Mouse (Mus musculus) myocyte (in vitro differentiated cells): Measurements from ENCODE around the gene Foxo3. TPM values are rescaled to one million over a fixed set of nuclear protein-coding genes. Genes with fewer than 3 reads are reported as not detected.

Experiments
- H3K27me3 ChIP-seq: one replicate; pipeline ENCODE4 v1.6.1; 2011; ENCODE audit not compliant: control insufficient read depth, insufficient read depth, insufficient read length
- H3K36me3 ChIP-seq: one replicate; pipeline ENCODE4 v1.6.1; 2011; ENCODE audit not compliant: control insufficient read depth, insufficient read depth
- H3K4me2 ChIP-seq: one replicate; pipeline ENCODE4 v1.6.1; 2011; ENCODE audit warnings: low read depth, control low read depth
- H3K4me3 ChIP-seq: one replicate; pipeline ENCODE4 v1.5.1; 2011; ENCODE audit warnings: mild to moderate bottlenecking, control low read depth, moderate library complexity
- H3K79me2 ChIP-seq: one replicate; pipeline ENCODE4 v1.6.1; 2011; ENCODE audit not compliant: control insufficient read depth, insufficient read depth
- H3ac ChIP-seq: one replicate; pipeline ENCODE4 v1.6.1; 2011; ENCODE audit not compliant: control insufficient read depth, insufficient read length
- CEBPB ChIP-seq: IDR thresholded peaks from 2 replicates; pipeline ENCODE4 v1.6.1; 2011; ENCODE audit warnings: mild to moderate bottlenecking, moderate library complexity; ENCODE audit not compliant: poor library complexity, insufficient read depth, severe bottlenecking
- E2F4 ChIP-seq: IDR thresholded peaks from one replicate; pipeline ENCODE4 v1.6.1; 2011; ENCODE audit warnings: mild to moderate bottlenecking, control low read depth, moderate library complexity; ENCODE audit not compliant: insufficient read depth
- MAX ChIP-seq: IDR thresholded peaks from one replicate; pipeline ENCODE4 v1.6.1; 2011; ENCODE audit warnings: low read depth, mild to moderate bottlenecking, control low read depth
- MYOD1 ChIP-seq, 3 experiments: IDR thresholded peaks; one replicate each; pipeline ENCODE4 v1.6.1; 2011; ENCODE audit warnings: control low read depth in 2 of 3, low read depth in 2 of 3, mild to moderate bottlenecking in 2 of 3, moderate library complexity in 1 of 3; ENCODE audit not compliant: insufficient read length in 2 of 3, control insufficient read depth in 1 of 3
- MYOG ChIP-seq, 3 experiments: IDR thresholded peaks; one replicate each; pipeline ENCODE4 v1.6.1; 2011; ENCODE audit warnings: control low read depth in 2 of 3, low read depth in 2 of 3, mild to moderate bottlenecking in 2 of 3; ENCODE audit not compliant: insufficient read length in 2 of 3, control insufficient read depth in 1 of 3, insufficient read depth in 1 of 3
- POLR2A ChIP-seq: IDR thresholded peaks from one replicate; pipeline ENCODE4 v1.6.1; 2011; ENCODE audit warnings: low read depth, mild to moderate bottlenecking, control low read depth, moderate library complexity; ENCODE audit not compliant: insufficient read length
- POLR2AphosphoS2 ChIP-seq: IDR thresholded peaks from one replicate; pipeline ENCODE4 v1.6.1; 2011; ENCODE audit warnings: low read depth, control low read depth; ENCODE audit not compliant: insufficient read length
- REST ChIP-seq: IDR thresholded peaks from one replicate; pipeline ENCODE4 v1.6.1; 2011; ENCODE audit warnings: mild to moderate bottlenecking, control low read depth, moderate library complexity; ENCODE audit not compliant: insufficient read depth, insufficient read length
- SRF ChIP-seq: IDR thresholded peaks from one replicate; pipeline ENCODE4 v1.6.1; 2011; ENCODE audit warnings: low read depth; ENCODE audit not compliant: control insufficient read depth, insufficient read length
- TCF12 ChIP-seq: IDR thresholded peaks from one replicate; pipeline ENCODE4 v1.6.1; 2011; ENCODE audit warnings: mild to moderate bottlenecking, control low read depth; ENCODE audit not compliant: poor library complexity, insufficient read depth, severe bottlenecking
- TCF3 ChIP-seq: IDR thresholded peaks from one replicate; pipeline ENCODE4 v1.6.1; 2011; ENCODE audit warnings: low read depth, control low read depth; ENCODE audit not compliant: insufficient read length
- USF1 ChIP-seq: IDR thresholded peaks from one replicate; pipeline ENCODE4 v1.6.1; 2011; ENCODE audit warnings: low read depth, mild to moderate bottlenecking, control low read depth, moderate library complexity
- polyA plus RNA-seq: library from polyadenylated mRNA; unstranded; fragments of >200 nt; fragmentation: generic; extraction: Trizol; gene quantifications from one replicate; pipeline ENCODE4 v1.2.1, GENCODE M21; 2012; ENCODE audit warnings: missing spikeins

The Foxo3 gene
- polyA plus RNA-seq, 1 experiment = 11.2 TPM

DNA sequence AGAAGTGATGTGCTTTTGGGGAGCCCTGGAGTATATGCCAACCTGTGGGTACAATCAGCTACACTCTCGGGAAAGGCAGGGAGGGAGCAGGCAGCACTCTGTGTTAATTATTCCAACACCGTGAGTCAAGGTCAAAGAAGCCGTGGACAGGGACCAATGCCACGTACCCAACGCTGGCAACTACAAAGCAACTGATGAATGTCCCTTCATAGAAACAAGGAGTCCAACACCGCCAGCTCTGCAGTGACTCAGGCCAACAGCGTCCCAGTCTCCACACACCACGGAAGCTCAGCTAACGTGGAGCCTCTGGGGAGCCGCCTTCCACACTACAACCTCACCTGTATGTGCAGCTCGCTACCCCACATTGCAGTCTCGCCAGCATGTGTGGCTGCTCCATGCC is 68.9 kb downstream of the Foxo3 start:
- TF ChIP-seq MYOG (IDR thresholded peaks at IDR 0.05; ENCODE audit: control insufficient read depth in 1 of 3, insufficient read depth in 1 of 3, insufficient read length in 2 of 3, low read depth in 2 of 3) (no peak), USF1 (no peak), POLR2A (no peak), POLR2AphosphoS2 (no peak), REST (no peak), SRF (no peak), E2F4 (no peak), MYOD1 (IDR thresholded peaks at IDR 0.05; ENCODE audit: control insufficient read depth in 1 of 3, insufficient read length in 2 of 3, low read depth in 2 of 3) (no peak), MAX (no peak), CEBPB (no peak), TCF12 (no peak), TCF3 (no peak)

DNA sequence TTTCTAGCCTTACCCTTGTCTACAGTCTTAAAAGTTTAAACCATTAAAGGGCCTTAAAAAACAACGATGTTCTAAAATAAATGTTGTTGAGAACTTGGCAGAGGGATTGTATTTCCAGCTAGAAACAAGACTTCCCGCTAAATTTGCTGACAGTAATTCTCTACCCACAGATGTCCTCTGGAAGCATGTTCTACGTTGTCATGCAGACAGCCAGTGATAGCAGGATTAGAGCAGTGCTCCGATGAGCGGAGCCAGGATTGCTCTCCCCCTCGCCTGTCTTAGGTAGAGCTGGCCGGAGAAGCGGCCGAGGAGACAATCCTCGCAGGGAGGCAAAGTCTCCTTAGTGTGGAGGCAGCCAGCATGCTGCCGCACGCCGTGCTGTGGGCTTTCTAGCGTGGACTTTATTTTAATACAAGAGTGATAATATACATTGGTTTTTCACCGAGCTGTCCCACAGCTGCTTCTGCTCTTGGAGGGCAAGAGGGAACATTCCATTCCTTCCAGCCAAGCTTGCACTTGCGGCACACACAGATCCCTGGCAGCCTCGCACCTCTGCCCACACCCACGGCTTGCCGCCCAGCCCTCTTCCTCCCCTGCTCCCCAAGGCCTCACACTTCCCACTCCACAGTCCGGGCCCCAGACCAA is 71.7 kb downstream of the Foxo3 start:
- Histone ChIP-seq H3K4me2 (no peak overlapping the region), H3K4me3 (no peak overlapping the region), H3K27me3 (no peaks in the 10 kb centered on the region), H3K36me3 (peaks cover 7% of the 10 kb centered on the region), H3K79me2 (no peaks in the 10 kb centered on the region), H3ac (no peak overlapping the region)
- TF ChIP-seq POLR2AphosphoS2 (no peak), TCF3 (no peak)

More for the DNA sequence above, 68.9 kb downstream of the Foxo3 start:
- H3ac ChIP-seq = no peak overlapping the region
- H3K4me2 ChIP-seq = no peak overlapping the region
- peaks cover 7% of the 10 kb centered on the region for H3K36me3 ChIP-seq
- H3K79me2 ChIP-seq = no peaks in the 10 kb centered on the region
- no peak overlapping the region for H3K4me3 ChIP-seq
- no peaks in the 10 kb centered on the region for H3K27me3 ChIP-seq

GRCm38 (mm10) chr10:42203321-42204155 is 73.0 kb downstream of the Foxo3 start:
- Histone ChIP-seq H3K4me3 (no peak overlapping the region), H3K4me2 (no peak overlapping the region), H3K27me3 (no peaks in the 10 kb centered on the region), H3K36me3 (no peaks in the 10 kb centered on the region), H3K79me2 (no peaks in the 10 kb centered on the region), H3ac (no peak overlapping the region)
- no peak for TF ChIP-seq MYOG (IDR thresholded peaks at IDR 0.05; ENCODE audit: control insufficient read depth in 1 of 3, insufficient read depth in 1 of 3, insufficient read length in 2 of 3, low read depth in 2 of 3)
- TF ChIP-seq POLR2AphosphoS2 = no peak
- no peak for TF ChIP-seq CEBPB
- no peak for TF ChIP-seq E2F4
- no peak for TF ChIP-seq REST
- no peak for TF ChIP-seq POLR2A
- no peak for TF ChIP-seq USF1

DNA sequence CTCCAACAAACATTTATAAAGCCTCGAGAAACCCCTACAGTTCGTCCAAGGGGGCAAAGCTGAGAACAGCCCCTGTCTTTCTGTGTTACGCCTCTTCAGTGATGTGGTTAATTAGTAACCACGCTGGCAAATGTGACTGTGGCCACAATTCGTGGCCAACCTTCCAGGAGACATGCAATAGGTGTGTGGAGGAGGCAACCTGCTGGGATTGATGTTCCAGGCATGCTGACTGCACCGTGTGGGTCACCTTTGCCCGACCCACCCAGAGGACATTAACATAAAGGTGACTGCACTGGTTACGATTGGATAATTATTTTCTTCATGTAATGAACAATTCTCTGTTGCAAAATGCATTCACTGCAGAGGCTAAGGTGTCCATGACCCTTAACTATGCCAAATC is 74.0 kb downstream of the Foxo3 start:
- no peak overlapping the region for H3K4me2 ChIP-seq
- H3K79me2 ChIP-seq = no peaks in the 10 kb centered on the region
- no peak overlapping the region for H3K4me3 ChIP-seq
- H3K27me3 ChIP-seq = no peaks in the 10 kb centered on the region
- no peak for TF ChIP-seq TCF3
- no peak for TF ChIP-seq MYOG (IDR thresholded peaks at IDR 0.05; ENCODE audit: control insufficient read depth in 1 of 3, insufficient read depth in 1 of 3, insufficient read length in 2 of 3, low read depth in 2 of 3)
- TF ChIP-seq E2F4 = no peak
- TF ChIP-seq REST = no peak
- TF ChIP-seq POLR2A = no peak
- TF ChIP-seq SRF = no peak
- no peak for TF ChIP-seq USF1
- no peak for TF ChIP-seq MAX
- no peak for TF ChIP-seq CEBPB
- TF ChIP-seq MYOD1 (IDR thresholded peaks at IDR 0.05; ENCODE audit: control insufficient read depth in 1 of 3, insufficient read length in 2 of 3, low read depth in 2 of 3) = no peak
- no peak for TF ChIP-seq POLR2AphosphoS2
- no peak for TF ChIP-seq TCF12
- H3K36me3 ChIP-seq = no peaks in the 10 kb centered on the region
- H3ac ChIP-seq = no peak overlapping the region

GRCm38 (mm10) chr10:42199472-42199871 is 77.1 kb downstream of the Foxo3 start:
- Histone ChIP-seq H3K4me2 (no peak overlapping the region), H3ac (no peak overlapping the region), H3K27me3 (no peaks in the 10 kb centered on the region), H3K79me2 (no peaks in the 10 kb centered on the region), H3K36me3 (peaks cover 13% of the 10 kb centered on the region), H3K4me3 (no peak overlapping the region)
- TF ChIP-seq CEBPB (no peak), SRF (no peak), MYOD1 (IDR thresholded peaks at IDR 0.05; ENCODE audit: control insufficient read depth in 1 of 3, insufficient read length in 2 of 3, low read depth in 2 of 3) (no peak), USF1 (no peak), POLR2AphosphoS2 (no peak), POLR2A (no peak), TCF12 (no peak), E2F4 (no peak), TCF3 (no peak), MAX (no peak), MYOG (IDR thresholded peaks at IDR 0.05; ENCODE audit: control insufficient read depth in 1 of 3, insufficient read depth in 1 of 3, insufficient read length in 2 of 3, low read depth in 2 of 3) (no peak), REST (no peak)
